Mouse (Mus musculus): ENCODE measurements around the gene Asap2. TPM values are rescaled to one million over a fixed set of nuclear protein-coding genes. Genes with fewer than 3 reads are reported as not detected.

Asap2 gene
- polyA plus RNA-seq, 1 experiment from 2014 or later = 18.7 TPM

GRCm38 (mm10) chr12:21212876-21213275 lies 222.6 kb downstream of the Asap2 start:
- no peak for DNase-seq (ENCODE audit: low spot score)
- H3K4me1 ChIP-seq = no peaks in the 10 kb centered on the region
- H3K4me3 ChIP-seq = no peak overlapping the region
- no peak overlapping the region for H3K27ac ChIP-seq
- peaks cover 92% of the 10 kb centered on the region for H3K36me3 ChIP-seq
- WGBS = 94% methylated on average over 17 of the region's 17 CpGs
- no peaks in the 10 kb centered on the region for H3K9me3 ChIP-seq (replicated peaks)
- H3K27me3 ChIP-seq (ENCODE audit: low read depth, poor library complexity, severe bottlenecking) = no peaks in the 10 kb centered on the region

- Histone ChIP-seq H3K27me3 (ENCODE audit: low read depth, poor library complexity, severe bottlenecking) (no peaks in the 10 kb centered on the region), H3K27ac (no peak overlapping the region), H3K36me3 (peaks cover 85% of the 10 kb centered on the region), H3K4me1 (no peaks in the 10 kb centered on the region), H3K4me3 (no peak overlapping the region), H3K9me3 (replicated peaks) (no peaks in the 10 kb centered on the region)
- 95% methylated on average over 8 of the region's 8 CpGs for WGBS
- DNase-seq (ENCODE audit: low spot score) = no peak
These were observed 224.4 kb downstream of the Asap2 start for GRCm38 (mm10) chr12:21214551-21215165.

GRCm38 (mm10) chr12:21217776-21218444 lies 227.7 kb downstream of the Asap2 start:
- Histone ChIP-seq H3K27me3 (ENCODE audit: low read depth, poor library complexity, severe bottlenecking) (no peaks in the 10 kb centered on the region), H3K4me1 (no peaks in the 10 kb centered on the region), H3K9me3 (replicated peaks) (no peaks in the 10 kb centered on the region), H3K4me3 (no peak overlapping the region), H3K27ac (no peak overlapping the region), H3K36me3 (peaks cover 91% of the 10 kb centered on the region)
- DNase-seq (ENCODE audit: low spot score) = no peak
- WGBS = 91% methylated on average over 11 of the region's 11 CpGs

GRCm38 (mm10) chr12:21220596-21220995 lies 230.3 kb downstream of the Asap2 start:
- WGBS = 91% methylated on average over 1 of the region's 1 CpGs
- H3K4me1 ChIP-seq = no peaks in the 10 kb centered on the region
- H3K27ac ChIP-seq = no peak overlapping the region
- DNase-seq (ENCODE audit: low spot score) = no peak
- H3K27me3 ChIP-seq (ENCODE audit: low read depth, poor library complexity, severe bottlenecking) = no peaks in the 10 kb centered on the region
- H3K9me3 ChIP-seq (replicated peaks) = no peaks in the 10 kb centered on the region
- H3K36me3 ChIP-seq = peaks cover 84% of the 10 kb centered on the region
- no peak overlapping the region for H3K4me3 ChIP-seq

GRCm38 (mm10) chr12:21223923-21224322 lies 233.7 kb downstream of the Asap2 start:
- DNase-seq (ENCODE audit: low spot score) = no peak
- H3K9me3 ChIP-seq (replicated peaks) = no peaks in the 10 kb centered on the region
- no peak overlapping the region for H3K4me3 ChIP-seq
- H3K4me1 ChIP-seq = no peaks in the 10 kb centered on the region
- peaks cover 67% of the 10 kb centered on the region for H3K36me3 ChIP-seq
- 95% methylated on average over 4 of the region's 4 CpGs for WGBS
- no peaks in the 10 kb centered on the region for H3K27me3 ChIP-seq (ENCODE audit: low read depth, poor library complexity, severe bottlenecking)
- no peak overlapping the region for H3K27ac ChIP-seq

GRCm38 (mm10) chr12:21225358-21225757 lies 235.1 kb downstream of the Asap2 start:
- H3K27me3 ChIP-seq (ENCODE audit: low read depth, poor library complexity, severe bottlenecking) = no peaks in the 10 kb centered on the region
- peaks cover 76% of the 10 kb centered on the region for H3K36me3 ChIP-seq
- H3K27ac ChIP-seq = no peak overlapping the region
- no peaks in the 10 kb centered on the region for H3K4me1 ChIP-seq
- H3K9me3 ChIP-seq (replicated peaks) = no peaks in the 10 kb centered on the region
- no peak overlapping the region for H3K4me3 ChIP-seq
- DNase-seq (ENCODE audit: low spot score) = no peak
- 86% methylated on average over 8 of the region's 8 CpGs for WGBS

- H3K9me3 ChIP-seq (replicated peaks) = no peaks in the 10 kb centered on the region
- peaks cover 76% of the 10 kb centered on the region for H3K36me3 ChIP-seq
- H3K4me3 ChIP-seq = no peak overlapping the region
- DNase-seq (ENCODE audit: low spot score) = no peak
- H3K27me3 ChIP-seq (ENCODE audit: low read depth, poor library complexity, severe bottlenecking) = no peaks in the 10 kb centered on the region
- H3K27ac ChIP-seq = no peak overlapping the region
- no peaks in the 10 kb centered on the region for H3K4me1 ChIP-seq
- 88% methylated on average over 9 of the region's 9 CpGs for WGBS
These were observed 236.1 kb downstream of the Asap2 start for GRCm38 (mm10) chr12:21226316-21226715.

- H3K27me3 ChIP-seq (ENCODE audit: low read depth, poor library complexity, severe bottlenecking) = no peaks in the 10 kb centered on the region
- peaks cover 76% of the 10 kb centered on the region for H3K36me3 ChIP-seq
- H3K9me3 ChIP-seq (replicated peaks) = no peaks in the 10 kb centered on the region
- no peak for DNase-seq (ENCODE audit: low spot score)
- H3K4me3 ChIP-seq = no peak overlapping the region
- no peaks in the 10 kb centered on the region for H3K4me1 ChIP-seq
- 53% methylated on average over 6 of the region's 6 CpGs for WGBS
- no peak overlapping the region for H3K27ac ChIP-seq
These were observed 237.1 kb downstream of the Asap2 start for GRCm38 (mm10) chr12:21227076-21227980.

GRCm38 (mm10) chr12:21228650-21229049 lies 238.4 kb downstream of the Asap2 start:
- Histone ChIP-seq H3K27ac (no peak overlapping the region), H3K27me3 (ENCODE audit: low read depth, poor library complexity, severe bottlenecking) (no peaks in the 10 kb centered on the region), H3K9me3 (replicated peaks) (no peaks in the 10 kb centered on the region), H3K4me3 (no peak overlapping the region), H3K36me3 (peaks cover 80% of the 10 kb centered on the region), H3K4me1 (no peaks in the 10 kb centered on the region)
- 98% methylated on average over 4 of the region's 4 CpGs for WGBS
- no peak for DNase-seq (ENCODE audit: low spot score)

GRCm38 (mm10) chr12:21229076-21229918 lies 239.0 kb downstream of the Asap2 start:
- H3K36me3 ChIP-seq = peaks cover 80% of the 10 kb centered on the region
- H3K27me3 ChIP-seq (ENCODE audit: low read depth, poor library complexity, severe bottlenecking) = no peaks in the 10 kb centered on the region
- no peak overlapping the region for H3K4me3 ChIP-seq
- no peak for DNase-seq (ENCODE audit: low spot score)
- 89% methylated on average over 17 of the region's 17 CpGs for WGBS
- no peaks in the 10 kb centered on the region for H3K9me3 ChIP-seq (replicated peaks)
- no peaks in the 10 kb centered on the region for H3K4me1 ChIP-seq
- no peak overlapping the region for H3K27ac ChIP-seq

GRCm38 (mm10) chr12:21233727-21234126 lies 243.5 kb downstream of the Asap2 start:
- Histone ChIP-seq H3K9me3 (replicated peaks) (no peaks in the 10 kb centered on the region), H3K27ac (no peak overlapping the region), H3K36me3 (peaks cover 100% of the 10 kb centered on the region), H3K4me3 (no peak overlapping the region), H3K27me3 (ENCODE audit: low read depth, poor library complexity, severe bottlenecking) (no peaks in the 10 kb centered on the region), H3K4me1 (no peaks in the 10 kb centered on the region)
- WGBS = 94% methylated on average over 7 of the region's 7 CpGs
- DNase-seq (ENCODE audit: low spot score) = no peak

GRCm38 (mm10) chr12:21234560-21234959 lies 244.3 kb downstream of the Asap2 start:
- H3K36me3 ChIP-seq = peaks cover 100% of the 10 kb centered on the region
- WGBS = 89% methylated on average over 2 of the region's 2 CpGs

More at GRCm38 (mm10) chr12:21234560-21234959, 244.3 kb downstream of the Asap2 start:
- Histone ChIP-seq H3K27me3 (ENCODE audit: low read depth, poor library complexity, severe bottlenecking) (no peaks in the 10 kb centered on the region), H3K27ac (no peak overlapping the region), H3K4me3 (no peak overlapping the region), H3K4me1 (no peaks in the 10 kb centered on the region), H3K9me3 (replicated peaks) (no peaks in the 10 kb centered on the region)
- no peak for DNase-seq (ENCODE audit: low spot score)
